In genomic region chr4:129701503-129702377, GRCm38 (mm10) we compare ENCODE assay signal across 8 mouse cellular contexts. TPM values are rescaled to one million over a fixed set of nuclear protein-coding genes. Genes with fewer than 3 reads are reported as not detected.
DNase-seq lines count a peak whose midpoint lies in the region; ATAC-seq and TF ChIP-seq lines count a peak whose summit lies in the region.

No protein-coding gene starts in this region.

- TF ChIP-seq POLR2A in small intestine, adult 2 months (IDR thresholded peaks at IDR 0.05; ENCODE audit: low read depth, low read length), result no peak

- H3K9ac ChIP-seq in embryonic facial prominence, embryonic 12.5 days, result no peak overlapping the region
- H3K9ac ChIP-seq in midbrain, embryonic 13.5 days (replicated peaks), result peak overlapping the region; percentile 59

- no peak for ATAC-seq in embryonic facial prominence, embryonic 12.5 days (ENCODE audit: insufficient number of reproducible peaks, insufficient read depth, low FRiP score, low TSS enrichment)
- ATAC-seq in midbrain, embryonic 13.5 days, result peak; percentile 28

- no peaks in the 10 kb centered on the region for H3K27me3 ChIP-seq in embryonic facial prominence, embryonic 12.5 days
- H3K27me3 ChIP-seq in limb, embryonic 10.5 days (ENCODE audit: low read depth, poor library complexity, severe bottlenecking), result no peaks in the 10 kb centered on the region
- H3K27me3 ChIP-seq in midbrain, embryonic 13.5 days, result no peaks in the 10 kb centered on the region
- H3K27me3 ChIP-seq in small intestine, adult 2 months (ENCODE audit: control insufficient read depth, insufficient read depth, low read length), result no peaks in the 10 kb centered on the region

- peak; percentile 20 for DNase-seq in 3134 (ENCODE audit: extremely low read depth, insufficient read length, low spot score)
- peak; percentile 82 for DNase-seq in adrenal gland, postnatal 25 days
- peak; percentile 97 for DNase-seq in heart, adult 11 months
- peak; percentile 74 for DNase-seq in kidney, adult 11 months
- peak; percentile 86 for DNase-seq in limb, embryonic 10.5 days (ENCODE audit: low spot score)

- WGBS in embryonic facial prominence, embryonic 12.5 days, result 54% methylated on average over 17 of the region's 17 CpGs
- WGBS in limb, embryonic 10.5 days, result 68% methylated on average over 17 of the region's 17 CpGs
- 48% methylated on average over 17 of the region's 17 CpGs for WGBS in midbrain, embryonic 13.5 days
- 37% methylated on average over 17 of the region's 17 CpGs for whole genome bisulfite sequencing in small intestine, adult 2 months

- H3K27ac ChIP-seq in embryonic facial prominence, embryonic 12.5 days, result peak overlapping the region; percentile 84
- peak overlapping the region; percentile 58 for H3K27ac ChIP-seq in limb, embryonic 10.5 days
- H3K27ac ChIP-seq in midbrain, embryonic 13.5 days, result peak overlapping the region; percentile 95
- no peak overlapping the region for H3K27ac ChIP-seq in small intestine, adult 2 months (ENCODE audit: insufficient read depth, low read depth, low read length)

- H3K9me3 ChIP-seq in embryonic facial prominence, embryonic 12.5 days, result no peaks in the 10 kb centered on the region
- H3K9me3 ChIP-seq in limb, embryonic 10.5 days (replicated peaks), result no peaks in the 10 kb centered on the region
- H3K9me3 ChIP-seq in midbrain, embryonic 13.5 days, result no peaks in the 10 kb centered on the region

- H3K4me2 ChIP-seq in embryonic facial prominence, embryonic 12.5 days (replicated peaks), result peak overlapping the region; percentile 2; the same call in 1 of the 2 replicates
- peak overlapping the region; percentile 28 for H3K4me2 ChIP-seq in midbrain, embryonic 13.5 days (replicated peaks)

- no peak overlapping the region for H3K4me3 ChIP-seq in embryonic facial prominence, embryonic 12.5 days
- H3K4me3 ChIP-seq in limb, embryonic 10.5 days, result no peak overlapping the region
- H3K4me3 ChIP-seq in midbrain, embryonic 13.5 days (replicated peaks), result no peak overlapping the region
- H3K4me3 ChIP-seq in small intestine, adult 2 months (ENCODE audit: low read depth, low read length), result no peak overlapping the region

- peaks cover 42% of the 10 kb centered on the region for H3K36me3 ChIP-seq in embryonic facial prominence, embryonic 12.5 days
- H3K36me3 ChIP-seq in limb, embryonic 10.5 days, result peaks cover 62% of the 10 kb centered on the region
- peaks cover 34% of the 10 kb centered on the region for H3K36me3 ChIP-seq in midbrain, embryonic 13.5 days
- H3K36me3 ChIP-seq in small intestine, adult 2 months (ENCODE audit: control insufficient read depth, insufficient read depth, low read length), result peaks cover 23% of the 10 kb centered on the region

- peak; percentile 48; the same call in 1 of the 2 replicates for TF ChIP-seq CTCF in small intestine, adult 2 months (IDR thresholded peaks at IDR 0.05; ENCODE audit: extremely low read depth, insufficient read length, insufficient replicate concordance, low read depth, low read length)

- peaks cover 34% of the 10 kb centered on the region for H3K4me1 ChIP-seq in embryonic facial prominence, embryonic 12.5 days
- H3K4me1 ChIP-seq in limb, embryonic 10.5 days, result peaks cover 4% of the 10 kb centered on the region; the same call in 1 of the 2 replicates
- H3K4me1 ChIP-seq in midbrain, embryonic 13.5 days (replicated peaks), result peaks cover 56% of the 10 kb centered on the region
- no peaks in the 10 kb centered on the region for H3K4me1 ChIP-seq in small intestine, adult 2 months (ENCODE audit: control insufficient read depth, insufficient read depth, insufficient read length, low read length)

RNA-seq across cellular contexts. Expression of gene Tmem39b, which starts 5.1 kb away (rescaled TPM):
- total RNA-seq in adrenal gland, postnatal 25 days (2021), result 10.1 and 14.8 TPM in 2 replicates
- 16.5 and 18.7 TPM in 2 replicates for polyA plus RNA-seq in embryonic facial prominence, embryonic 12.5 days (2016; fragmentation: Nextera tagmentation; extraction: Ambion mirVana)
- 16.0 TPM in 2 replicates for polyA plus RNA-seq in limb, embryonic 10.5 days (2016; fragmentation: Nextera tagmentation; extraction: Ambion mirVana)
- polyA plus RNA-seq in midbrain, embryonic 13.5 days (2015; fragmentation: Nextera tagmentation; extraction: Ambion mirVana), result 20.3 and 24.0 TPM in 2 replicates
- polyA plus RNA-seq in small intestine, adult 2 months (2012; rRNA removed), result 11.2 and 21.4 TPM in 2 replicates

RNA-seq across cellular contexts. Expression of gene Kpna6, which starts 29.2 kb away (rescaled TPM):
- total RNA-seq in adrenal gland, postnatal 25 days (2021), result 80.1 and 95.8 TPM in 2 replicates
- polyA plus RNA-seq in embryonic facial prominence, embryonic 12.5 days (2016; fragmentation: Nextera tagmentation; extraction: Ambion mirVana), result 14.4 and 15.3 TPM in 2 replicates
- polyA plus RNA-seq in limb, embryonic 10.5 days (2016; fragmentation: Nextera tagmentation; extraction: Ambion mirVana), result 14.8 TPM in 2 replicates
- 13.7 and 16.9 TPM in 2 replicates for polyA plus RNA-seq in midbrain, embryonic 13.5 days (2015; fragmentation: Nextera tagmentation; extraction: Ambion mirVana)
- 8.5 and 10.9 TPM in 2 replicates for polyA plus RNA-seq in small intestine, adult 2 months (2012; rRNA removed)

RNA-seq across cellular contexts. Expression of gene Khdrbs1, which starts 40.4 kb away (rescaled TPM):
- total RNA-seq in adrenal gland, postnatal 25 days (2021), result 81.6 and 89.4 TPM in 2 replicates
- 191 and 204 TPM in 2 replicates for polyA plus RNA-seq in embryonic facial prominence, embryonic 12.5 days (2016; fragmentation: Nextera tagmentation; extraction: Ambion mirVana)
- polyA plus RNA-seq in limb, embryonic 10.5 days (2016; fragmentation: Nextera tagmentation; extraction: Ambion mirVana), result 156 and 179 TPM in 2 replicates
- 180 and 182 TPM in 2 replicates for polyA plus RNA-seq in midbrain, embryonic 13.5 days (2015; fragmentation: Nextera tagmentation; extraction: Ambion mirVana)
- 29.4 and 58.7 TPM in 2 replicates for polyA plus RNA-seq in small intestine, adult 2 months (2012; rRNA removed)

Comparison
In these comparisons a context has a peak if more than half of its experiments do, and no peak if none do; other contexts are left out.
1. DNase-seq: peak in every context shown above with its lines; median percentile 97 in heart, adult 11 months; 86 in limb, embryonic 10.5 days; 82 in adrenal gland, postnatal 25 days; 74 in kidney, adult 11 months; 20 in 3134.